Mouse (Mus musculus) MEL (cell line): ENCODE results near the gene Tyk2. TPM values are rescaled to one million over a fixed set of nuclear protein-coding genes. Genes with fewer than 3 reads are reported as not detected.

Source experiments
- DNase-seq: peaks from one replicate; pipeline ENCODE4 v3.0.0; 2011; ENCODE audit warnings: low read depth, low spot score
- H3K27ac ChIP-seq: 2 replicates; pipeline ENCODE4 v1.5.1; 2012; ENCODE audit warnings: low read depth, mild to moderate bottlenecking, control low read depth, low read length, moderate library complexity; ENCODE audit not compliant: control insufficient read depth
- H3K27me3 ChIP-seq, 2 experiments: fragments of 150-350 bp in 1 of 2; sonication (generic) in 1 of 2; 2 replicates each; pipeline ENCODE4 v1.6.1; 2012; ENCODE audit warnings: low read length in 2 of 2, mild to moderate bottlenecking in 2 of 2, improper control_type of control experiment in 1 of 2, moderate library complexity in 1 of 2; ENCODE audit not compliant: insufficient read depth in 2 of 2, control insufficient read depth in 1 of 2
- H3K36me3 ChIP-seq, 2 experiments: 2 replicates each; pipeline ENCODE4 v1.6.1; 2012 to 2014; ENCODE audit warnings: low read length in 2 of 2, improper control_type of control experiment in 1 of 2, inconsistent platforms in 1 of 2, mild to moderate bottlenecking in 1 of 2; ENCODE audit not compliant: insufficient read depth in 2 of 2, control insufficient read depth in 1 of 2
- H3K4me1 ChIP-seq, 2 experiments: fragments of 150-350 bp in 1 of 2; sonication (generic) in 1 of 2; 2 replicates each; pipeline ENCODE4 v1.6.1; 2012; ENCODE audit warnings: low read length in 2 of 2, improper control_type of control experiment in 1 of 2, mild to moderate bottlenecking in 1 of 2; ENCODE audit not compliant: insufficient read depth in 2 of 2, control insufficient read depth in 1 of 2
- H3K4me3 ChIP-seq, 2 experiments: fragments of 150-350 bp in 1 of 2; sonication (generic) in 1 of 2; 2 replicates each; pipeline ENCODE4 v1.5.1; 2012; ENCODE audit warnings: low read depth in 2 of 2, low read length in 2 of 2, mild to moderate bottlenecking in 2 of 2, moderate library complexity in 2 of 2, control low read depth in 1 of 2, improper control_type of control experiment in 1 of 2; ENCODE audit not compliant: control insufficient read depth in 1 of 2, insufficient read depth in 1 of 2
- H3K79me2 ChIP-seq: 2 replicates; pipeline ENCODE4 v1.6.1; 2012; ENCODE audit warnings: mild to moderate bottlenecking, low read length, moderate library complexity; ENCODE audit not compliant: control insufficient read depth, poor library complexity, insufficient read depth
- H3K9ac ChIP-seq: 2 replicates; pipeline ENCODE4 v1.6.1; 2012; ENCODE audit warnings: low read depth, mild to moderate bottlenecking, control low read depth, low read length, moderate library complexity; ENCODE audit not compliant: control insufficient read depth, poor library complexity, severe bottlenecking
- H3K9me3 ChIP-seq: fragments of 150-350 bp; sonication (generic); replicated peaks from 2 replicates; pipeline ENCODE4 v1.6.1; 2012; ENCODE audit warnings: mild to moderate bottlenecking, low read length, improper control_type of control experiment, moderate library complexity; ENCODE audit not compliant: insufficient read depth
- CTCF ChIP-seq, 3 experiments: IDR thresholded peaks in 2 of 3; conservative IDR thresholded peaks in 1 of 3; 2 replicates each; pipeline ENCODE4 v1.5.1; 2011 to 2012; ENCODE audit warnings: low read length in 3 of 3, low read depth in 2 of 3, mild to moderate bottlenecking in 2 of 3, improper control_type of control experiment in 1 of 3, inconsistent platforms in 1 of 3, mixed read lengths in 1 of 3, moderate library complexity in 1 of 3; ENCODE audit not compliant: control insufficient read depth in 1 of 3, insufficient read depth in 1 of 3, poor library complexity in 1 of 3, severe bottlenecking in 1 of 3
- E2F4 ChIP-seq: IDR thresholded peaks from 2 replicates; pipeline ENCODE4 v1.6.1; 2011; ENCODE audit warnings: low read depth, low read length, improper control_type of control experiment, borderline replicate concordance
- EP300 ChIP-seq, 2 experiments: IDR thresholded peaks; 2 replicates each; pipeline ENCODE4 v1.6.1; 2011; ENCODE audit warnings: improper control_type of control experiment in 2 of 2, low read length in 2 of 2, low read depth in 1 of 2, mild to moderate bottlenecking in 1 of 2
- GABPA ChIP-seq: IDR thresholded peaks from 2 replicates; pipeline ENCODE4 v1.6.1; 2012; ENCODE audit warnings: low read depth, mild to moderate bottlenecking, inconsistent platforms, low read length, improper control_type of control experiment, moderate library complexity
- GATA1 ChIP-seq: IDR thresholded peaks from 2 replicates; pipeline ENCODE4 v1.6.1; 2011; ENCODE audit warnings: low read depth, low read length, improper control_type of control experiment
- JUND ChIP-seq: IDR thresholded peaks from 2 replicates; pipeline ENCODE4 v1.6.1; 2011; ENCODE audit warnings: low read depth, mild to moderate bottlenecking, improper control_type of control experiment, low read length
- MEF2A ChIP-seq: IDR thresholded peaks from 2 replicates; pipeline ENCODE4 v1.6.1; 2014; ENCODE audit warnings: low read depth, mild to moderate bottlenecking, inconsistent platforms, low read length, improper control_type of control experiment; ENCODE audit not compliant: poor library complexity, insufficient replicate concordance, severe bottlenecking; ENCODE audit errors: extremely low read depth
- NRF1 ChIP-seq: IDR thresholded peaks from 2 replicates; pipeline ENCODE4 v1.6.1; 2014; ENCODE audit warnings: low read depth, mild to moderate bottlenecking, inconsistent platforms, low read length, improper control_type of control experiment, moderate library complexity; ENCODE audit not compliant: poor library complexity, insufficient read depth, severe bottlenecking
- POLR2A ChIP-seq, 2 experiments: IDR thresholded peaks; 2 replicates each; pipeline ENCODE4 v1.6.1; 2011 to 2012; ENCODE audit warnings: low read length in 2 of 2, mild to moderate bottlenecking in 2 of 2, control low read depth in 1 of 2, improper control_type of control experiment in 1 of 2, low read depth in 1 of 2, moderate library complexity in 1 of 2; ENCODE audit not compliant: control insufficient read depth in 1 of 2, insufficient read depth in 1 of 2, poor library complexity in 1 of 2
- POLR2AphosphoS5 ChIP-seq: IDR thresholded peaks from 2 replicates; pipeline ENCODE4 v1.6.1; 2012; ENCODE audit warnings: low read depth, borderline replicate concordance, mild to moderate bottlenecking, inconsistent platforms, low read length, moderate library complexity, mixed read lengths
- RAD21 ChIP-seq: IDR thresholded peaks from 2 replicates; pipeline ENCODE4 v1.6.1; 2011; ENCODE audit warnings: mild to moderate bottlenecking, low read depth, low read length, improper control_type of control experiment
- SMC3 ChIP-seq: IDR thresholded peaks from 2 replicates; pipeline ENCODE4 v1.6.1; 2011; ENCODE audit warnings: low read depth, low read length, improper control_type of control experiment
- TAL1 ChIP-seq: IDR thresholded peaks from 2 replicates; pipeline ENCODE4 v1.6.1; 2012; ENCODE audit warnings: mild to moderate bottlenecking, inconsistent platforms, low read length, moderate library complexity, mixed read lengths
- TCF12 ChIP-seq: IDR thresholded peaks from 2 replicates; pipeline ENCODE4 v1.6.1; 2014; ENCODE audit warnings: low read depth, mild to moderate bottlenecking, inconsistent platforms, low read length, improper control_type of control experiment, moderate library complexity
- USF1 ChIP-seq: IDR thresholded peaks from 2 replicates; pipeline ENCODE4 v1.6.1; 2014; ENCODE audit warnings: low read depth, mild to moderate bottlenecking, inconsistent platforms, low read length, improper control_type of control experiment, moderate library complexity
- ZMIZ1 ChIP-seq: IDR thresholded peaks from 2 replicates; pipeline ENCODE4 v1.6.1; 2012; ENCODE audit warnings: low read depth, mild to moderate bottlenecking, inconsistent platforms, low read length, improper control_type of control experiment, moderate library complexity
- polyA plus RNA-seq, 2 experiments: library from polyadenylated mRNA; stranded (reverse) in 1 of 2; unstranded in 1 of 2; fragments of >175 nt in 1 of 2; fragments of >200 nt in 1 of 2; gene quantifications; 2 replicates each; pipeline versions ENCODE4 v1.2.1 to v1.2.4; 2012; ENCODE audit warnings: low replicate concordance in 2 of 2, low read depth in 1 of 2; ENCODE audit not compliant: insufficient read length in 2 of 2, insufficient read depth in 1 of 2, missing spikeins in 1 of 2
- total RNA-seq: library from RNA; depleted of rRNA; stranded (reverse); fragments of 300-350 nt; gene quantifications from 2 replicates; pipeline ENCODE4 v1.2.3, GENCODE M21; 2012

The Tyk2 gene
- total and polyA plus RNA-seq, 3 experiments, result 43.8 to 63.3 TPM; not detected in 1

DNA sequence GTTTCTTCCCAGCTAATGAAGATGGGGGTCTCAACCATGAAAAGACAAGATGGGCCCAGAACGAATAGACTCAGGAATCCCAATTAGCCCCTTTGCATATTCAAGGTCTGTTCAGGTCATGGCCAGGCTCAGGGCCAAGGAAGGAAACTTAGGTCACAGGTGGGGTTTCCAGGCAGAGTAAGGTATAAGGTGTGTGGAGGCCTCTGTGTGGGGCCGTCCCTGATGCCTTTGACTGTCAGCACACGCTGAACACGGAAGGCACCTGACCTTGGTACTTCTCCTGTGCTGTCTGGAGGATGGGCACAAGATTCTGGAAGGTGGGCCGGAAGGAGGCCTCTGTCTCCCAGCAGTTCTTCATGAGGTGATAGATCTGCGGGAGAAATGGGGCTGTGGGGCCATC lies 26.2 kb downstream of the Tyk2 start:
- no peaks in the 10 kb centered on the region for H3K79me2 ChIP-seq
- H3K9me3 ChIP-seq, result no peaks in the 10 kb centered on the region
- no peaks in the 10 kb centered on the region for H3K27me3 ChIP-seq
- TF ChIP-seq EP300 (IDR thresholded peaks at IDR 0.05; ENCODE audit: low read depth in 1 of 2, low read length in 2 of 2) (no peak), GABPA (no peak), JUND (no peak), POLR2A (IDR thresholded peaks at IDR 0.05; ENCODE audit: control insufficient read depth in 1 of 2, insufficient read depth in 1 of 2, low read depth in 1 of 2, low read length in 2 of 2, poor library complexity in 1 of 2) (no peak; a peak in 1 of 4 replicates), CTCF (IDR thresholded peaks at IDR 0.05 in 2 of 3, conservative IDR thresholded peaks at IDR 0.05 in 1 of 3; ENCODE audit: control insufficient read depth in 1 of 3, insufficient read depth in 1 of 3, low read depth in 2 of 3, low read length in 3 of 3, poor library complexity in 1 of 3, severe bottlenecking in 1 of 3) (no peak), E2F4 (no peak), POLR2AphosphoS5 (no peak), MEF2A (no peak), ZMIZ1 (no peak), NRF1 (no peak), TCF12 (no peak), RAD21 (no peak), GATA1 (no peak)
- TF ChIP-seq, all 39 proteins: peak for 0
- peaks cover 0 to 11% of the 10 kb centered on the region in 2 experiments; a peak in 3 of 4 replicates for H3K36me3 ChIP-seq
- DNase-seq, result no peak
- peaks cover 10 to 15% of the 10 kb centered on the region in 2 experiments for H3K4me1 ChIP-seq
- H3K4me3 ChIP-seq, result no peak overlapping the region
- H3K9ac ChIP-seq, result no peak overlapping the region
- no peak overlapping the region for H3K27ac ChIP-seq

DNA sequence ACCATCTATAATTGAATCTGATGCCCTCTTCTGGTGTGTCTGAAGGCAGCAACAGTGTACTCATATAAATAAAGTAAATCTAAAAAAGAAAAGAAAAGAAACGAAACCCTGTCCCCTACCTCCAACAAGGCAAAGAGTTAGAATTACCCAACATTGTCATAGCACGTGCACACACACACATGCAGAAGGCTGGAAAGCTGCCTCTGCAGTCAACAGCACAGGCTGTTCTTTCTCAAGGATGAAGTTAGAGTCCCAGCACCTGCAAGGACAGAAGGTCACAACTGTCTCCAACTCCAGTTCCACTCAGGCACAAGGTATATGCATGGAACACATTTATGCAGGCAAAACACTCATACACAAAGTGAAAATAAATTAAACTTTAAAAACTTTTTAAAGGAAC lies 29.0 kb downstream of the Tyk2 start:
- peaks cover 13 to 26% of the 10 kb centered on the region in 2 experiments for H3K4me1 ChIP-seq
- H3K79me2 ChIP-seq, result no peaks in the 10 kb centered on the region
- no peaks in the 10 kb centered on the region for H3K9me3 ChIP-seq
- no peak for TF ChIP-seq USF1
- no peak for TF ChIP-seq POLR2AphosphoS5
- peak; percentile 3; the same call in 1 of the 2 replicates for TF ChIP-seq SMC3
- no peak for TF ChIP-seq TAL1
- 0 out of 2 replicates have a peak, but pooled peaks have one; percentile 8 for TF ChIP-seq ZMIZ1
- TF ChIP-seq JUND, result no peak
- no peak overlapping the region for H3K9ac ChIP-seq
- no peak overlapping the region for H3K4me3 ChIP-seq
- peaks cover 0 to 21% of the 10 kb centered on the region in 2 experiments; a peak in 3 of 4 replicates for H3K36me3 ChIP-seq
- no peak overlapping the region for H3K27ac ChIP-seq
- no peaks in the 10 kb centered on the region for H3K27me3 ChIP-seq
- DNase-seq, result no peak
